Mouse (Mus musculus) limb, embryonic 13.5 days (tissue): ENCODE measurements at regions not wholly inside any gene's neighbourhood (a gene's known extent, or its start where the extent isn't known, plus 50 kb on each side); places are given as distances from the start of the nearest gene placed in this dataset.

Experiments used
- ATAC-seq: fragments of 200-750 bp; cut with Nextera tagmentation; 2 replicates; pipeline ENCODE4 v1.8.0; 2017; ENCODE audit warnings: low read depth, moderate number of reproducible peaks, moderate TSS enrichment; ENCODE audit not compliant: low FRiP score
- H3K27ac ChIP-seq: fragments of 300-500 bp; sonication (generic); 2 replicates; pipeline ENCODE4 v1.5.1; 2015; ENCODE audit warnings: inconsistent platforms, mild to moderate bottlenecking, moderate library complexity
- H3K27me3 ChIP-seq: fragments of 300-500 bp; sonication (generic); 2 replicates; pipeline ENCODE4 v1.6.1; 2015; ENCODE audit warnings: mild to moderate bottlenecking, inconsistent platforms
- H3K36me3 ChIP-seq: fragments of 300-500 bp; sonication (generic); 2 replicates; pipeline ENCODE4 v1.6.1; 2015; ENCODE audit warnings: inconsistent platforms, mild to moderate bottlenecking, moderate library complexity
- H3K4me1 ChIP-seq: fragments of 300-500 bp; sonication (generic); 2 replicates; pipeline ENCODE4 v1.6.1; 2015; ENCODE audit warnings: inconsistent platforms
- H3K4me2 ChIP-seq: fragments of 300-500 bp; sonication (generic); replicated peaks from 2 replicates; pipeline ENCODE4 v1.6.1; 2015; ENCODE audit warnings: inconsistent platforms, mild to moderate bottlenecking, moderate library complexity
- H3K4me3 ChIP-seq: fragments of 300-500 bp; sonication (generic); 2 replicates; pipeline ENCODE4 v1.5.1; 2015; ENCODE audit warnings: moderate library complexity, mild to moderate bottlenecking, inconsistent platforms
- H3K9ac ChIP-seq: fragments of 300-500 bp; sonication (generic); 2 replicates; pipeline ENCODE4 v1.6.1; 2015; ENCODE audit warnings: mild to moderate bottlenecking, inconsistent platforms
- H3K9me3 ChIP-seq: fragments of 300-500 bp; sonication (generic); 2 replicates; pipeline ENCODE4 v1.6.1; 2016; ENCODE audit warnings: inconsistent platforms
- WGBS: fragments of 180-500 bp; shearing (Covaris S2); methylation state at CpG from one replicate; pipeline ENCODE4 v1.1.7; 2015; 5-methylcytosine and 5-hydroxymethylcytosine counted together

GRCm38 (mm10) chr8:24283901-24284405 is 441.7 kb downstream of the Adam3 start:
- Histone ChIP-seq H3K4me3 (no peak overlapping the region), H3K27ac (no peak overlapping the region), H3K9ac (no peak overlapping the region), H3K36me3 (no peaks in the 10 kb centered on the region), H3K27me3 (0 out of 2 replicates have a peak, but pooled peaks cover 4% of the 10 kb centered on the region), H3K4me1 (no peaks in the 10 kb centered on the region), H3K9me3 (peaks cover 6% of the 10 kb centered on the region; the same call in 1 of the 2 replicates), H3K4me2 (no peak overlapping the region)
- ATAC-seq = no peak
- 75% methylated on average over 3 of the region's 3 CpGs for WGBS

- Histone ChIP-seq H3K9ac (no peak overlapping the region), H3K27me3 (no peaks in the 10 kb centered on the region), H3K4me1 (0 out of 2 replicates have a peak, but pooled peaks cover 3% of the 10 kb centered on the region), H3K9me3 (no peaks in the 10 kb centered on the region), H3K4me3 (no peak overlapping the region), H3K27ac (no peak overlapping the region), H3K36me3 (no peaks in the 10 kb centered on the region), H3K4me2 (no peak overlapping the region)
- no peak for ATAC-seq
- 89% methylated on average over 4 of the region's 4 CpGs for WGBS
Observed at GRCm38 (mm10) chr8:24280296-24280695, 445.4 kb downstream of the Adam3 start.

- no peak overlapping the region for H3K9ac ChIP-seq
- H3K9me3 ChIP-seq = no peaks in the 10 kb centered on the region
Observed at GRCm38 (mm10) chr8:24278391-24278790, 447.3 kb downstream of the Adam3 start.

GRCm38 (mm10) chr8:24261359-24261758 is 464.3 kb downstream of the Adam3 start:
- Histone ChIP-seq H3K4me1 (0 out of 2 replicates have a peak, but pooled peaks cover 3% of the 10 kb centered on the region), H3K36me3 (no peaks in the 10 kb centered on the region), H3K4me3 (no peak overlapping the region), H3K9me3 (0 out of 2 replicates have a peak, but pooled peaks cover 3% of the 10 kb centered on the region), H3K4me2 (no peak overlapping the region), H3K27ac (no peak overlapping the region), H3K27me3 (no peaks in the 10 kb centered on the region), H3K9ac (no peak overlapping the region)
- ATAC-seq = no peak

More at GRCm38 (mm10) chr8:24278391-24278790, 447.3 kb downstream of the Adam3 start:
- Histone ChIP-seq H3K27me3 (no peaks in the 10 kb centered on the region), H3K4me1 (0 out of 2 replicates have a peak, but pooled peaks cover 3% of the 10 kb centered on the region), H3K27ac (no peak overlapping the region), H3K36me3 (no peaks in the 10 kb centered on the region), H3K4me3 (no peak overlapping the region), H3K4me2 (no peak overlapping the region)
- 82% methylated on average over 8 of the region's 8 CpGs for WGBS
- no peak for ATAC-seq

- H3K4me3 ChIP-seq = no peak overlapping the region
- H3K4me1 ChIP-seq = 0 out of 2 replicates have a peak, but pooled peaks cover 3% of the 10 kb centered on the region
- no peak overlapping the region for H3K27ac ChIP-seq
- WGBS = 71% methylated on average over 3 of the region's 3 CpGs
- H3K9ac ChIP-seq = no peak overlapping the region
- H3K4me2 ChIP-seq = no peak overlapping the region
- H3K9me3 ChIP-seq = 0 out of 2 replicates have a peak, but pooled peaks cover 3% of the 10 kb centered on the region
- H3K27me3 ChIP-seq = no peaks in the 10 kb centered on the region
- no peak for ATAC-seq
- H3K36me3 ChIP-seq = no peaks in the 10 kb centered on the region
Observed at GRCm38 (mm10) chr8:24258622-24259021, 467.0 kb downstream of the Adam3 start.

GRCm38 (mm10) chr8:24242211-24242610 is 483.4 kb downstream of the Adam3 start:
- Histone ChIP-seq H3K27ac (no peak overlapping the region), H3K4me2 (no peak overlapping the region), H3K9me3 (0 out of 2 replicates have a peak, but pooled peaks cover 4% of the 10 kb centered on the region), H3K4me1 (no peaks in the 10 kb centered on the region), H3K36me3 (no peaks in the 10 kb centered on the region), H3K27me3 (no peaks in the 10 kb centered on the region), H3K9ac (no peak overlapping the region), H3K4me3 (no peak overlapping the region)
- 77% methylated on average over 6 of the region's 6 CpGs for WGBS
- no peak for ATAC-seq

- Histone ChIP-seq H3K27ac (no peak overlapping the region), H3K27me3 (no peaks in the 10 kb centered on the region), H3K4me1 (no peaks in the 10 kb centered on the region), H3K36me3 (no peaks in the 10 kb centered on the region), H3K9me3 (0 out of 2 replicates have a peak, but pooled peaks cover 4% of the 10 kb centered on the region), H3K4me3 (no peak overlapping the region), H3K4me2 (no peak overlapping the region), H3K9ac (no peak overlapping the region)
- WGBS = 78% methylated on average over 7 of the region's 7 CpGs
- ATAC-seq = no peak
Observed at GRCm38 (mm10) chr8:24240211-24240983, 485.3 kb downstream of the Adam3 start.

- Histone ChIP-seq H3K9me3 (no peaks in the 10 kb centered on the region), H3K4me1 (peaks cover 15% of the 10 kb centered on the region), H3K4me2 (no peak overlapping the region), H3K27me3 (no peaks in the 10 kb centered on the region), H3K27ac (no peak overlapping the region), H3K4me3 (no peak overlapping the region), H3K9ac (no peak overlapping the region), H3K36me3 (no peaks in the 10 kb centered on the region)
- 44% methylated on average over 7 of the region's 7 CpGs for WGBS
- peak; percentile 69 for ATAC-seq
Observed at GRCm38 (mm10) chr8:24234981-24235380, 490.7 kb downstream of the Adam3 start.

GRCm38 (mm10) chr8:24228148-24228547 is 497.5 kb downstream of the Adam3 start:
- WGBS = 83% methylated on average over 1 of the region's 1 CpGs
- no peak for ATAC-seq
- H3K4me2 ChIP-seq = no peak overlapping the region

GRCm38 (mm10) chr8:24227331-24228072 is 498.1 kb downstream of the Adam3 start:
- H3K4me2 ChIP-seq = no peak overlapping the region
- ATAC-seq = no peak
- H3K27me3 ChIP-seq = no peaks in the 10 kb centered on the region
- no peaks in the 10 kb centered on the region for H3K36me3 ChIP-seq
- H3K27ac ChIP-seq = no peak overlapping the region
- no peaks in the 10 kb centered on the region for H3K4me1 ChIP-seq
- no peaks in the 10 kb centered on the region for H3K9me3 ChIP-seq
- 60% methylated on average over 5 of the region's 5 CpGs for WGBS
- H3K9ac ChIP-seq = no peak overlapping the region
- no peak overlapping the region for H3K4me3 ChIP-seq

More at GRCm38 (mm10) chr8:24228148-24228547, 497.5 kb downstream of the Adam3 start:
- H3K9me3 ChIP-seq = no peaks in the 10 kb centered on the region
- H3K27me3 ChIP-seq = no peaks in the 10 kb centered on the region
- no peak overlapping the region for H3K27ac ChIP-seq
- no peak overlapping the region for H3K9ac ChIP-seq
- H3K36me3 ChIP-seq = no peaks in the 10 kb centered on the region
- H3K4me1 ChIP-seq = no peaks in the 10 kb centered on the region
- no peak overlapping the region for H3K4me3 ChIP-seq

GRCm38 (mm10) chr8:24220222-24220621 is 505.4 kb downstream of the Adam3 start:
- H3K9me3 ChIP-seq = no peaks in the 10 kb centered on the region
- ATAC-seq = no peak
- H3K9ac ChIP-seq = no peak overlapping the region
- H3K27ac ChIP-seq = no peak overlapping the region
- no peaks in the 10 kb centered on the region for H3K4me1 ChIP-seq
- no peaks in the 10 kb centered on the region for H3K36me3 ChIP-seq
- no peak overlapping the region for H3K4me2 ChIP-seq
- no peak overlapping the region for H3K4me3 ChIP-seq
- 81% methylated on average over 8 of the region's 8 CpGs for WGBS
- no peaks in the 10 kb centered on the region for H3K27me3 ChIP-seq

GRCm38 (mm10) chr8:24216655-24217054 is 509.0 kb downstream of the Adam3 start:
- H3K4me2 ChIP-seq = no peak overlapping the region
- no peak for ATAC-seq
- no peak overlapping the region for H3K4me3 ChIP-seq

More at GRCm38 (mm10) chr8:24216655-24217054, 509.0 kb downstream of the Adam3 start:
- Histone ChIP-seq H3K27ac (no peak overlapping the region), H3K27me3 (no peaks in the 10 kb centered on the region), H3K9me3 (no peaks in the 10 kb centered on the region), H3K9ac (no peak overlapping the region), H3K4me1 (no peaks in the 10 kb centered on the region), H3K36me3 (no peaks in the 10 kb centered on the region)
- WGBS = 87% methylated on average over 6 of the region's 6 CpGs
